Mouse (Mus musculus) liver, embryonic 14.5 days (tissue): ENCODE data around the gene Fam124a.

ENCODE experiments used
- CTCF ChIP-seq: IDR thresholded peaks from 2 replicates; pipeline ENCODE4 v1.5.1; 2016; ENCODE audit warnings: antibody characterized with exemption, low read depth, control low read depth
- EP300 ChIP-seq: IDR thresholded peaks from 2 replicates; pipeline ENCODE4 v1.6.1; 2016; ENCODE audit warnings: antibody characterized with exemption, low read depth

DNA sequence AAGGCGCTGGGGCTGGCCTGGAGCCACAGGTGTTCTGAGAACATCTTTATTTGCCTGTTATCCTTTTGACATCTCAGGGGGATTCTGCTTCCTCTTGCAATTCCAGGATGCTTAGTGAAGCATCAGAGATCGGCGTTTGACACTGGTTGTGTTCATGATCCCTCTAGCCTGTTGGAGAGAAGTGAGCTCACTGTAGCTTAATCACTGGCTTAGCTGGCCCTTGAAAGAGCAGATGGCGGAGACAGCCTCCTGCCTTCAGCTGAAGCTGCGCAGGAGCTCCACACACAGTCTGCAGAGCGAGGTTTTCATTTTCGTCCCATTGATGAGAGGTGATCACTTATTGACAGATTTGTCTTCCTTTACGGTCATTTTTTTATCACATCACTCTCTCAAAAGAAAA is 20.3 kb downstream of the Fam124a start:
- TF ChIP-seq CTCF: no peak
- TF ChIP-seq EP300: no peak
